Comparison of ENCODE assay signal across 12 mouse cellular contexts in the genomic region with DNA sequence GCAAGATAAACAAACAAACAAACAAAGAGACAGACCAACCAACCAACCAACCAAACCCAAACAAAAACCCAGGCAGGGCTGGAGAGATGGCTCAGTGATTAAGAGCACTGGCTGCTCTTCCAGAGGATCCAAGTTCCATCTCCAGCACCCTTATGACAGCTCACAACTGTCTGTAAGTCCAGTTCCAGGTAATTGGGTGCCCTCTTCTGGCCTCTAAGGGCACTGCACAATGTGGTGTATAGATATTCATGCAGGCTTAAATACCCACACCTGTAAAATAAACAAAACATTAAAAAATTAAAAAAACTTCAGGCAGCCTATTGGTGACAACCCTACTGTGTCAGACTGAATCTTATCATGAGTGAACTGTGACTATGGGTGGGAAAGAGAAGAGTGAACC.
A peak's percentile ranks its signal among the peaks of the same experiment; 100 is the strongest.
DNase-seq lines count a peak whose midpoint lies in the region; ATAC-seq and TF ChIP-seq lines count a peak whose summit lies in the region.
"Had no signal": no experiment of that assay in that cellular context is flagged by ENCODE, and none has a peak within 500 bp of the region (broad histone marks: within the 10 kb centered on the region; RNA-seq: fewer than 3 reads in every experiment).

No protein-coding gene starts in this region.

- H3K9ac ChIP-seq in lung, postnatal 0 days (replicated peaks; ENCODE audit: low read depth): no peak overlapping the region
- H3K9ac ChIP-seq in stomach, postnatal 0 days (ENCODE audit: low read length): no peak overlapping the region
- H3K9ac ChIP-seq: lung, embryonic 15.5 days had no signal

- no peak overlapping the region for H3K27ac ChIP-seq in lung, postnatal 0 days (ENCODE audit: low read length)
- no peak overlapping the region for H3K27ac ChIP-seq in stomach, postnatal 0 days (replicated peaks)
- H3K27ac ChIP-seq: lung, embryonic 15.5 days had no signal

- no peaks in the 10 kb centered on the region for H3K36me3 ChIP-seq in lung, postnatal 0 days (ENCODE audit: insufficient read depth, low read length)
- H3K36me3 ChIP-seq in stomach, postnatal 0 days (ENCODE audit: control insufficient read depth, insufficient read depth, low read length): no peaks in the 10 kb centered on the region
- H3K36me3 ChIP-seq: lung, embryonic 15.5 days had no signal

- peak; percentile 52 for TF ChIP-seq CTCF in lung, postnatal 0 days (IDR thresholded peaks at IDR 0.05)
- TF ChIP-seq CTCF in lung, adult 2 months (IDR thresholded peaks at IDR 0.05; ENCODE audit: insufficient read depth, low read length): no peak
- TF ChIP-seq CTCF in stomach, postnatal 0 days (IDR thresholded peaks at IDR 0.05; ENCODE audit: low read depth): peak; percentile 58

- no peak for TF ChIP-seq POLR2A in lung, adult 2 months (IDR thresholded peaks at IDR 0.05; ENCODE audit: borderline replicate concordance, extremely low read depth, low read depth, low read length)

- H3K4me2 ChIP-seq in lung, postnatal 0 days (replicated peaks; ENCODE audit: low read depth, low read length): no peak overlapping the region
- no peak overlapping the region for H3K4me2 ChIP-seq in stomach, postnatal 0 days (replicated peaks; ENCODE audit: low read depth)
- H3K4me2 ChIP-seq: lung, embryonic 15.5 days had no signal

- H3K9me3 ChIP-seq in lung, postnatal 0 days (ENCODE audit: low read length): no peaks in the 10 kb centered on the region
- H3K9me3 ChIP-seq in stomach, postnatal 0 days (ENCODE audit: control insufficient read depth, low read length): no peaks in the 10 kb centered on the region
- H3K9me3 ChIP-seq: lung, embryonic 15.5 days had no signal

- no peak overlapping the region for H3K4me3 ChIP-seq in lung, postnatal 0 days (ENCODE audit: low read depth, low read length)
- no peak overlapping the region for H3K4me3 ChIP-seq in lung, adult 2 months (replicated peaks; ENCODE audit: extremely low read depth, low read depth, low read length)
- H3K4me3 ChIP-seq in stomach, postnatal 0 days (ENCODE audit: low read depth, low read length): no peak overlapping the region
- H3K4me3 ChIP-seq: lung, embryonic 15.5 days had no signal

- no peak for ATAC-seq in lung, postnatal 0 days
- ATAC-seq in stomach, postnatal 0 days (ENCODE audit: low FRiP score, low TSS enrichment): no peak

- H3K27me3 ChIP-seq in lung, postnatal 0 days (replicated peaks; ENCODE audit: insufficient read depth, low read length): no peaks in the 10 kb centered on the region
- H3K27me3 ChIP-seq in stomach, postnatal 0 days (ENCODE audit: control insufficient read depth, insufficient read depth, low read length): no peaks in the 10 kb centered on the region
- H3K27me3 ChIP-seq: lung, embryonic 15.5 days had no signal

- no peak for TF ChIP-seq EP300 in lung, postnatal 0 days (IDR thresholded peaks at IDR 0.05)
- TF ChIP-seq EP300 in stomach, postnatal 0 days (optimal IDR thresholded peaks at IDR 0.05): no peak

- peak; percentile 44 for DNase-seq in heart, adult 11 months
- no peak for DNase-seq in heart, adult 8-10 months (ENCODE audit: low spot score)
- DNase-seq in lung, postnatal 0 days (ENCODE audit: low spot score): no peak
- no peak for DNase-seq in lung, adult 2 months
- DNase-seq in R1 (ENCODE audit: low read depth, low spot score): peak; percentile 60
- no peak for DNase-seq in stomach, postnatal 0 days (ENCODE audit: low spot score)
- no peak for DNase-seq in urinary bladder, postnatal 25 days (ENCODE audit: low spot score)
- DNase-seq in heart, adult 18-20 months: no peak
- DNase-seq: adrenal gland, postnatal 14 days; cerebellum, postnatal 25 days; gastrocnemius, postnatal 10 days had no signal

- H3K4me1 ChIP-seq in lung, postnatal 0 days (ENCODE audit: insufficient read depth, low read depth, low read length): no peaks in the 10 kb centered on the region
- H3K4me1 ChIP-seq in lung, adult 2 months (ENCODE audit: control insufficient read depth, insufficient read depth, low read length): no peaks in the 10 kb centered on the region; the same call in 1 of the 2 replicates
- no peaks in the 10 kb centered on the region for H3K4me1 ChIP-seq in stomach, postnatal 0 days (replicated peaks; ENCODE audit: control insufficient read depth, insufficient read depth)
- H3K4me1 ChIP-seq: lung, embryonic 15.5 days had no signal

Comparison
In these comparisons a context has a peak if more than half of its experiments do, and no peak if none do; other contexts are left out.
1. DNase-seq: peak in heart, adult 11 months (single experiment) and R1 (single experiment); none in heart, adult 8-10 months (single experiment), lung, postnatal 0 days (single experiment), lung, adult 2 months (single experiment), stomach, postnatal 0 days (single experiment), urinary bladder, postnatal 25 days (single experiment) and heart, adult 18-20 months (0 of 2).